Mouse (Mus musculus) neural tube, embryonic 11.5 days (tissue): Measurements from ENCODE around the gene Nmu. TPM values are rescaled to one million over a fixed set of nuclear protein-coding genes. Genes with fewer than 3 reads are reported as not detected.

Source experiments
- ATAC-seq: fragments of 200-750 bp; cut with Nextera tagmentation; 2 replicates; pipeline ENCODE4 v1.8.0; 2017; ENCODE audit warnings: moderate number of reproducible peaks, mild to moderate bottlenecking, moderate TSS enrichment, moderate library complexity; ENCODE audit not compliant: insufficient read depth, low FRiP score, low TSS enrichment
- DNase-seq: peaks from one replicate; pipeline ENCODE4 v3.0.0-alpha.2; 2015; ENCODE audit warnings: low spot score
- H3K27ac ChIP-seq: fragments of 300-500 bp; sonication (generic); 2 replicates; pipeline ENCODE4 v1.5.1; 2014; ENCODE audit warnings: low read depth, mild to moderate bottlenecking, low read length
- H3K27me3 ChIP-seq: fragments of 300-500 bp; sonication (generic); 2 replicates; pipeline ENCODE4 v1.6.1; 2014; ENCODE audit warnings: mild to moderate bottlenecking, low read length, mixed read lengths; ENCODE audit not compliant: control insufficient read depth, insufficient read depth
- H3K36me3 ChIP-seq: fragments of 300-500 bp; sonication (generic); 2 replicates; pipeline ENCODE4 v1.6.1; 2014; ENCODE audit warnings: mild to moderate bottlenecking, low read length, moderate library complexity, mixed read lengths; ENCODE audit not compliant: control insufficient read depth, insufficient read depth
- H3K4me1 ChIP-seq: fragments of 300-500 bp; sonication (generic); 2 replicates; pipeline ENCODE4 v1.6.1; 2014; ENCODE audit warnings: low read length, mixed read lengths; ENCODE audit not compliant: control insufficient read depth, insufficient read depth
- H3K4me2 ChIP-seq: fragments of 300-500 bp; sonication (generic); 2 replicates; pipeline ENCODE4 v1.6.1; 2014; ENCODE audit warnings: low read depth, mild to moderate bottlenecking, moderate library complexity
- H3K4me3 ChIP-seq: fragments of 300-500 bp; sonication (generic); 2 replicates; pipeline ENCODE4 v1.5.1; 2014; ENCODE audit warnings: low read depth, low read length
- H3K9ac ChIP-seq: fragments of 300-500 bp; sonication (generic); 2 replicates; pipeline ENCODE4 v1.6.1; 2014; ENCODE audit warnings: mild to moderate bottlenecking, low read length
- H3K9me3 ChIP-seq: fragments of 300-500 bp; sonication (generic); 2 replicates; pipeline ENCODE4 v1.6.1; 2016; ENCODE audit warnings: low read length; ENCODE audit not compliant: control insufficient read depth
- WGBS: fragments of 180-500 bp; shearing (Covaris S2); extraction: QIAGEN DNeasy Blood & Tissue Kit; methylation state at CpG from one replicate; pipeline ENCODE4 v1.1.7; 2014; 5-methylcytosine and 5-hydroxymethylcytosine counted together
- polyA plus RNA-seq: library from polyadenylated mRNA; unstranded; fragments of >200 nt; fragmentation: Nextera tagmentation; extraction: Ambion mirVana; gene quantifications from 2 replicates; pipeline ENCODE4 v1.2.1, GENCODE M21; 2014

Nmu gene
- polyA plus RNA-seq, 1 experiment from 2014 or later = not detected

DNA sequence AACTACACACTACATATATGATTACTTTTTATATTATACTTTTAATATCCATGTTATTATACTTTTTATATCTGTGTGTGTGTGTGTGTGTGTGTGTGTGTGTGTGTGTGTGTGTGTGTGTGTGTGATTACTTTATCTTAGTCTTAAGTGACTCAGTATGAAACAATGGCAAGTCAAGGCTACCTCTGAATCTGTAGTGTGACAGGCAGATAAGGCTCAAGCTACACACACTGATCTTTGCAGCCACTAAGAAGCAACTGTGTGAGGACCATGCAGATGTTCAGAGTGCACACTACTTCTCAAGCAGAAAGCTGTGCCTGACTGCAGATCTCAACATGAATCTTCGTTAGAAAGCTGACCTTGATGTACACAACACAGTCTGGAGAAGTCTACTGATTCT lies 79.7 kb downstream of the Nmu start:
- ATAC-seq (no peak), DNase-seq (no peak)
- H3K4me2 ChIP-seq = no peak overlapping the region
- WGBS = 89% methylated on average over 1 of the region's 1 CpGs
- H3K36me3 ChIP-seq = no peaks in the 10 kb centered on the region
- H3K9me3 ChIP-seq = no peaks in the 10 kb centered on the region
- no peaks in the 10 kb centered on the region for H3K4me1 ChIP-seq
- no peak overlapping the region for H3K27ac ChIP-seq
- no peak overlapping the region for H3K9ac ChIP-seq
- H3K4me3 ChIP-seq = no peak overlapping the region
- no peaks in the 10 kb centered on the region for H3K27me3 ChIP-seq

Other genes with a start within 250 kb of the Nmu start
- 17.7 and 19.8 TPM in 2 replicates for gene Srd5a3, start 223.5 kb downstream of the Nmu start, polyA plus RNA-seq
- gene Tmem165, start 179.9 kb downstream of the Nmu start, polyA plus RNA-seq = 88.0 and 101 TPM in 2 replicates
- 12.3 and 12.7 TPM in 2 replicates for gene Clock, start 59.0 kb downstream of the Nmu start, polyA plus RNA-seq
- not detected in 2 replicates for gene Pdcl2, start 32.6 kb downstream of the Nmu start, polyA plus RNA-seq
- gene Gm7271, start 120.3 kb upstream of the Nmu start, polyA plus RNA-seq = 6.3 and 9.4 TPM in 2 replicates
- gene Exoc1, start 165.5 kb upstream of the Nmu start, polyA plus RNA-seq = 51.2 and 54.6 TPM in 2 replicates
- gene Cep135, start 224.9 kb upstream of the Nmu start, polyA plus RNA-seq = 9.3 and 10.7 TPM in 2 replicates